ENCODE assay signal across 21 mouse cellular contexts in genomic region chr17:28286133-28286532, GRCm38 (mm10). TPM values are rescaled to one million over a fixed set of nuclear protein-coding genes. Genes with fewer than 3 reads are reported as not detected.
DNase-seq lines count a peak whose midpoint lies in the region; ATAC-seq lines count a peak whose summit lies in the region.
"Had no signal": no experiment of that assay in that cellular context is flagged by ENCODE, and none has a peak within 500 bp of the region (broad histone marks: within the 10 kb centered on the region; RNA-seq: fewer than 3 reads in every experiment).

No protein-coding gene starts in this region.

- H3K4me3 ChIP-seq in kidney, embryonic 15.5 days (replicated peaks): no peak overlapping the region
- H3K4me3 ChIP-seq in hindbrain, embryonic 15.5 days: no peak overlapping the region
- H3K4me3 ChIP-seq: forebrain, embryonic 13.5 days; layer of hippocampus, adult 2 months; liver, embryonic 15.5 days; megakaryocyte, embryonic 14.5 days had no signal

- 51% methylated on average over 10 of the region's 10 CpGs for WGBS in kidney, embryonic 15.5 days
- 86% methylated on average over 10 of the region's 10 CpGs for WGBS in hindbrain, embryonic 15.5 days

- H3K4me1 ChIP-seq in kidney, embryonic 15.5 days: peaks cover 65% of the 10 kb centered on the region
- peaks cover 18% of the 10 kb centered on the region for H3K4me1 ChIP-seq in hindbrain, embryonic 15.5 days (replicated peaks)

- H3K9ac ChIP-seq in kidney, embryonic 15.5 days: no peak overlapping the region
- no peak overlapping the region for H3K9ac ChIP-seq in hindbrain, embryonic 15.5 days
- H3K9ac ChIP-seq: forebrain, embryonic 13.5 days; liver, embryonic 15.5 days had no signal

- H3K27me3 ChIP-seq in kidney, embryonic 15.5 days: no peaks in the 10 kb centered on the region
- H3K27me3 ChIP-seq in hindbrain, embryonic 15.5 days: no peaks in the 10 kb centered on the region
- H3K27me3 ChIP-seq: forebrain, embryonic 13.5 days; liver, embryonic 15.5 days; Patski had no signal

- no peak overlapping the region for H3K4me2 ChIP-seq in kidney, embryonic 15.5 days
- H3K4me2 ChIP-seq in hindbrain, embryonic 15.5 days: no peak overlapping the region
- H3K4me2 ChIP-seq: forebrain, embryonic 13.5 days; liver, embryonic 15.5 days had no signal

- H3K9me3 ChIP-seq in kidney, embryonic 15.5 days (replicated peaks): no peaks in the 10 kb centered on the region
- H3K9me3 ChIP-seq in hindbrain, embryonic 15.5 days: no peaks in the 10 kb centered on the region
- H3K9me3 ChIP-seq: forebrain, embryonic 13.5 days; liver, embryonic 15.5 days; megakaryocyte, embryonic 14.5 days had no signal

- peak overlapping the region; percentile 28; the same call in 1 of the 2 replicates for H3K27ac ChIP-seq in kidney, embryonic 15.5 days
- H3K27ac ChIP-seq in hindbrain, embryonic 15.5 days (replicated peaks): no peak overlapping the region
- H3K27ac ChIP-seq: forebrain, embryonic 13.5 days; layer of hippocampus, adult 2 months; liver, embryonic 15.5 days had no signal

- DNase-seq in cerebellum, postnatal 14 days: peak; percentile 47 to 68
- no peak for DNase-seq in cerebellum, adult 9-11 months
- no peak for DNase-seq in kidney, adult 11 months
- DNase-seq in A20 (ENCODE audit: low read depth, low spot score): peak; percentile 49
- no peak for DNase-seq in urinary bladder, postnatal 36 days (ENCODE audit: low spot score in 2 of 2)
- DNase-seq in layer of hippocampus, adult 18-20 months (ENCODE audit: low spot score in 2 of 2): no peak
- DNase-seq: adrenal gland, postnatal 14 days; cerebellum, adult 11-12 months; embryo, embryonic 11 days; heart, adult 18-20 months; kidney, adult 18-20 months; thymus, postnatal 4 days had no signal

- no peaks in the 10 kb centered on the region for H3K36me3 ChIP-seq in kidney, embryonic 15.5 days
- H3K36me3 ChIP-seq in hindbrain, embryonic 15.5 days: no peaks in the 10 kb centered on the region
- H3K36me3 ChIP-seq: liver, embryonic 15.5 days had no signal

- ATAC-seq in kidney, embryonic 15.5 days (replicated peaks; ENCODE audit: low FRiP score): peak; percentile 13; the same call in 1 of the 2 replicates
- ATAC-seq in hindbrain, embryonic 15.5 days (ENCODE audit: low FRiP score, low read depth): peak; percentile 6; the same call in 1 of the 2 replicates
- ATAC-seq: activated CD4-positive, CD25-positive, alpha-beta regulatory T cell, adult 4 months; forebrain, embryonic 13.5 days; lung, postnatal 0 days; Patski had no signal

RNA-seq across cellular contexts. Expression of gene Fance, which starts 27.2 kb away (rescaled TPM):
- polyA plus RNA-seq in kidney, embryonic 15.5 days (2015; fragmentation: Nextera tagmentation; extraction: Ambion mirVana): 28.4 and 33.7 TPM in 2 replicates
- 25.5 and 26.2 TPM in 2 replicates for polyA plus RNA-seq in hindbrain, embryonic 15.5 days (2015; fragmentation: Nextera tagmentation; extraction: Ambion mirVana)
- 10 to 100 TPM; 22.8 to 26.0 TPM for total RNA-seq in layer of hippocampus, adult 18-20 months (2021)

RNA-seq across cellular contexts. Expression of gene Rpl10a, which starts 42.1 kb away (rescaled TPM):
- 643 and 689 TPM in 2 replicates for polyA plus RNA-seq in kidney, embryonic 15.5 days (2015; fragmentation: Nextera tagmentation; extraction: Ambion mirVana)
- 318 and 325 TPM in 2 replicates for polyA plus RNA-seq in hindbrain, embryonic 15.5 days (2015; fragmentation: Nextera tagmentation; extraction: Ambion mirVana)
- 100 to 1,000 TPM; 356 to 365 TPM for total RNA-seq in layer of hippocampus, adult 18-20 months (2021)

RNA-seq across cellular contexts. Expression of gene Ppard, which starts 53.6 kb away (rescaled TPM):
- polyA plus RNA-seq in kidney, embryonic 15.5 days (2015; fragmentation: Nextera tagmentation; extraction: Ambion mirVana): 2.3 and 2.7 TPM in 2 replicates
- polyA plus RNA-seq in hindbrain, embryonic 15.5 days (2015; fragmentation: Nextera tagmentation; extraction: Ambion mirVana): 1.8 and 2.2 TPM in 2 replicates
- total RNA-seq in layer of hippocampus, adult 18-20 months (2021): 10 to 100 TPM; 22.5 to 26.0 TPM

Comparison
In these comparisons a context has a peak if more than half of its experiments do, and no peak if none do; other contexts are left out.
1. DNase-seq: peak in cerebellum, postnatal 14 days (2 of 2) and A20 (single experiment); none in cerebellum, adult 9-11 months (single experiment), kidney, adult 11 months (single experiment), urinary bladder, postnatal 36 days (0 of 2) and layer of hippocampus, adult 18-20 months (0 of 2).